Mouse (Mus musculus): ENCODE data around the gene Jph2.
"Not testable (repeated sequence)": the region's sequence is repeated elsewhere in the genome, so short reads cannot be mapped to it uniquely, and the experiment has no call there.

- not testable (repeated sequence) for TF ChIP-seq POLR2A (IDR thresholded peaks at IDR 0.05; ENCODE audit: borderline replicate concordance, extremely low read depth, low read depth, low read length); CTCF (IDR thresholded peaks at IDR 0.05; ENCODE audit: insufficient read depth, low read length)
These were observed 13.6 kb upstream of the Jph2 start for GRCm38 (mm10) chr2:163411344-163411743.

Measured in lung, adult 2 months (tissue).